Mouse (Mus musculus) midbrain, embryonic 14.5 days (tissue): Measurements from ENCODE around the gene Gm9844. TPM values are rescaled to one million over a fixed set of nuclear protein-coding genes. Genes with fewer than 3 reads are reported as not detected.
"Not testable (repeated sequence)": the region's sequence is repeated elsewhere in the genome, so short reads cannot be mapped to it uniquely, and the experiment has no call there.

Source experiments
- ATAC-seq: fragments of 200-750 bp; cut with Nextera tagmentation; 2 replicates; pipeline ENCODE4 v1.8.0; 2017; ENCODE audit warnings: moderate number of reproducible peaks, moderate library complexity; ENCODE audit not compliant: low FRiP score, low TSS enrichment
- DNase-seq: peaks from one replicate; pipeline ENCODE4 v3.0.0-alpha.2; 2015
- H3K27ac ChIP-seq: fragments of 300-500 bp; sonication (generic); replicated peaks from 2 replicates; pipeline ENCODE4 v1.5.1; 2014; ENCODE audit warnings: mild to moderate bottlenecking, low read depth, low read length, moderate library complexity
- H3K27me3 ChIP-seq: fragments of 300-500 bp; sonication (generic); 2 replicates; pipeline ENCODE4 v1.6.1; 2014; ENCODE audit warnings: low read length, control low read depth, mixed read lengths; ENCODE audit not compliant: control insufficient read depth, insufficient read depth
- H3K36me3 ChIP-seq: fragments of 300-500 bp; sonication (generic); 2 replicates; pipeline ENCODE4 v1.6.1; 2014; ENCODE audit warnings: low read length, control low read depth; ENCODE audit not compliant: control insufficient read depth, insufficient read depth
- H3K4me1 ChIP-seq: fragments of 300-500 bp; sonication (generic); 2 replicates; pipeline ENCODE4 v1.6.1; 2014; ENCODE audit warnings: mild to moderate bottlenecking, antibody characterized with exemption, low read length, control low read depth; ENCODE audit not compliant: control insufficient read depth, insufficient read depth
- H3K4me2 ChIP-seq: fragments of 300-500 bp; sonication (generic); 2 replicates; pipeline ENCODE4 v1.6.1; 2014; ENCODE audit warnings: mild to moderate bottlenecking, low read length, moderate library complexity
- H3K4me3 ChIP-seq: fragments of 300-500 bp; sonication (generic); replicated peaks from 2 replicates; pipeline ENCODE4 v1.5.1; 2014; ENCODE audit warnings: low read depth, low read length
- H3K9ac ChIP-seq: fragments of 300-500 bp; sonication (generic); replicated peaks from 2 replicates; pipeline ENCODE4 v1.6.1; 2014; ENCODE audit warnings: mild to moderate bottlenecking, low read length, moderate library complexity
- H3K9me3 ChIP-seq: fragments of 300-500 bp; sonication (generic); 2 replicates; pipeline ENCODE4 v1.6.1; 2016; ENCODE audit warnings: low read length, control low read depth, mixed read lengths; ENCODE audit not compliant: control insufficient read depth
- WGBS: fragments of 180-500 bp; shearing (Covaris S2); extraction: QIAGEN DNeasy Blood & Tissue Kit; methylation state at CpG from one replicate; pipeline ENCODE4 v1.1.7; 2014; 5-methylcytosine and 5-hydroxymethylcytosine counted together
- polyA plus RNA-seq: library from polyadenylated mRNA; unstranded; fragments of >200 nt; fragmentation: Nextera tagmentation; extraction: Ambion mirVana; gene quantifications from 2 replicates; pipeline ENCODE4 v1.2.1, GENCODE M21; 2014

Gm9844 gene
- polyA plus RNA-seq, 1 experiment from 2014 or later: 36.2 TPM

- H3K27ac ChIP-seq: no peak overlapping the region
- no peaks in the 10 kb centered on the region for H3K9me3 ChIP-seq
- DNase-seq (no peak), ATAC-seq (no peak)
- H3K4me2 ChIP-seq: no peak overlapping the region
- no peaks in the 10 kb centered on the region for H3K4me1 ChIP-seq
- WGBS: 83% methylated on average over 9 of the region's 9 CpGs
- no peak overlapping the region for H3K9ac ChIP-seq
- H3K4me3 ChIP-seq: no peak overlapping the region
- H3K27me3 ChIP-seq: no peaks in the 10 kb centered on the region
- H3K36me3 ChIP-seq: no peaks in the 10 kb centered on the region
These were observed 16.8 kb upstream of the Gm9844 start for GRCm38 (mm10) chr7:24845181-24845580.

DNA sequence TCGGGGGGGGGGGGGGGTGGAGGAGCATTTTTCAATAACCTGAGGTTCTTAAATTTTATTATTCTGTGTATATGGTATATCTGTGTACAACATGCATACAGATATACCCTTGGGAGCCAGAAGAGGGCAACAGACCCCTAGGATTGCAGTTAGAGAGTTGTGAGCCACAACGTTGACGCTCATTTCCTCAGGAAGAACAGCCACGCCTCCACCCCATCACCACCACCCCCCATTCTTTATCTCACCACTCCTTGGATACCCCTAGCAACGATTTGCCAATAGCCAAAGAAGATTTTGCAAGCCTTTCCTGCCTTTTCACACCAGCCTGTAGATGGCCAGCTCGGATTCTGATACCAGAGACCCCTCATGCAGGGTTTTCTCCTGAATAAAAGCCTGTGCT is 16.3 kb upstream of the Gm9844 start:
- DNase-seq (peak; percentile 35), ATAC-seq (no peak)
- Histone ChIP-seq H3K27me3 (no peaks in the 10 kb centered on the region), H3K36me3 (no peaks in the 10 kb centered on the region), H3K4me1 (no peaks in the 10 kb centered on the region), H3K4me2 (no peak overlapping the region), H3K9ac (no peak overlapping the region), H3K4me3 (no peak overlapping the region), H3K27ac (no peak overlapping the region), H3K9me3 (no peaks in the 10 kb centered on the region)
- 3% methylated on average over 6 of the region's 6 CpGs for WGBS

DNA sequence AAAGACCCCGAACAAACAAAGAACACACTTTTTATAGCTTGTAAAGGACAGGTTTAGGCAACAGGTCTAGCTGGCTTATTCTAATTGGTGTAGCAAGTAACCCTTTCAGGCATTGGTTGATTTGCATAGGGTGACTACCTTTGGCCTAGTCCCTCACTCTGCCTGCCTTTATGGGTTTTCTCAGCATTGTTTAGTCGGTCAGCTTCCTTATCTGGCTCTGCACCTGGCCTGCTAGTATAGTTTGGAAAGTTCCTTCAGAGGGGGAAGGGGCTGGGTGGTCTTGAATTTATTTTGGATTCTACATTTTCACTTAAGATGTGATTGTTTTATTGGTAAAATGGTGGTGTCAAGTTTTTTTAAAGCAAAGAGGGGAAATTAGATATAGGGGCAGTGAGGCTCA is 15.4 kb upstream of the Gm9844 start:
- H3K27ac ChIP-seq, H3K4me1 ChIP-seq, ATAC-seq, H3K27me3 ChIP-seq, H3K9me3 ChIP-seq, H3K36me3 ChIP-seq, H3K4me3 ChIP-seq, H3K9ac ChIP-seq, H3K4me2 ChIP-seq, DNase-seq: not testable (repeated sequence)
- WGBS: 56% methylated on average over 2 of the region's 2 CpGs

DNA sequence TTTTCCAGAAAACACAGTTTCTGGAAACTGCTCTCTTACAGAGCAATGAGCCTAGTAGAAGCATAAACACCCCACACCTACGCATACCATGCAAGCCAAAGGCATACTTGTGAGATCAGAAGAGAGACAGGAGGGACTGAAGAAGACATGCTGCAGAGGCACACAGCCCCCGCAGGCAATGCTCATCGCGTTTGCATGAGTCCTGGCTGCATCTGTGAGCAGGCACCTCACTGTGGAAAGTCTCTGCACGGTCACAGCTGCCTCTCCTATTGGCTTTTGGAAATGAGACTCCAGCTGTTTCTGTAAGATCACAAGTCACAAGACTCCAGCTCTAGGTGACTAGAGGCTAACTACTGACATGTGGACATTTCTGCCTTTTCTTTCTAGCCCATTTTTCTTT is 11.9 kb upstream of the Gm9844 start:
- Histone ChIP-seq H3K4me2 (no peak overlapping the region), H3K4me1 (no peaks in the 10 kb centered on the region), H3K27ac (no peak overlapping the region), H3K9me3 (no peaks in the 10 kb centered on the region), H3K36me3 (no peaks in the 10 kb centered on the region), H3K4me3 (no peak overlapping the region), H3K9ac (no peak overlapping the region), H3K27me3 (no peaks in the 10 kb centered on the region)
- DNase-seq: peak; percentile 24
- ATAC-seq: no peak
- 25% methylated on average over 5 of the region's 5 CpGs for WGBS

GRCm38 (mm10) chr7:24850899-24851303 is 11.1 kb upstream of the Gm9844 start:
- ATAC-seq: no peak

GRCm38 (mm10) chr7:24851596-24852325 is 10.3 kb upstream of the Gm9844 start:
- ATAC-seq: no peak
- Histone ChIP-seq H3K4me3 (no peak overlapping the region), H3K9me3 (no peaks in the 10 kb centered on the region), H3K27ac (no peak overlapping the region), H3K36me3 (no peaks in the 10 kb centered on the region), H3K4me1 (no peaks in the 10 kb centered on the region), H3K9ac (no peak overlapping the region), H3K4me2 (no peak overlapping the region), H3K27me3 (no peaks in the 10 kb centered on the region)
- 91% methylated on average over 5 of the region's 5 CpGs for WGBS
- DNase-seq: no peak

More at GRCm38 (mm10) chr7:24850899-24851303, 11.1 kb upstream of the Gm9844 start:
- no peaks in the 10 kb centered on the region for H3K9me3 ChIP-seq
- H3K9ac ChIP-seq: no peak overlapping the region
- no peak overlapping the region for H3K4me2 ChIP-seq
- H3K27ac ChIP-seq: no peak overlapping the region
- H3K4me3 ChIP-seq: no peak overlapping the region
- no peaks in the 10 kb centered on the region for H3K36me3 ChIP-seq
- WGBS: 41% methylated on average over 6 of the region's 6 CpGs
- DNase-seq: no peak
- H3K27me3 ChIP-seq: no peaks in the 10 kb centered on the region
- H3K4me1 ChIP-seq: no peaks in the 10 kb centered on the region

DNA sequence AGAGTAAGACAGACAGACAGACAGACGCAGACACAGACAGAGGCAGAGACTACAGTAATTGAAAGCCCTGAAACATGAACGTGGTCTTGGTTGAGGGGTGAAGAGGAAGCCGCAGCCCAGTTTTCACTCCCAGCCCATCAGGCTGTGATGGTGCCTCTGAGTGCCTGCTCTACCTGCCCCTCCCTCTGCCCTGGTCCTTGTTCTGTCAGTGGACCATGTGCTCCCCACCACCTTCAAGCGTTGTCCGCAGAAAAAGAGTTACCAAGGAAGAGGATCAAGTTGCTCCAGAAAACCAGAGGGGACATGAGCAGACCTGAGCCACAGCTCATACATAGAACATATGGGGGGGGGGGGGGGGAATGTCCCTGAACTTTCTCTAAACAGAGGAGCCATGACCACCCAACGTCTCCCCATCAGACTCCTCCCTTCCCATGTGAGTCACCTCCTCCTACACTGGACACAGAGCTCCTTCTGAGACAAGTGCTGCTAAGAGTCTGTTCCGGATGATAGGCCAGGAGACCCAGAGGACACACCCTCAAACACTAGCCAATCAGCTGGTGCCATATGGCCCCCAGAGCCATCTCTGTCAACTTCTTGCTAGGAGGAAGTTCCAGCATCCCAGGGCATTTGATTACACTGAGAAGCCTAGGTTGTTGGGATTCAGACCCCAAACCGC is 9.3 kb upstream of the Gm9844 start:
- no peaks in the 10 kb centered on the region for H3K9me3 ChIP-seq

GRCm38 (mm10) chr7:24853233-24853563 is 8.8 kb upstream of the Gm9844 start:
- Histone ChIP-seq H3K27me3 (no peaks in the 10 kb centered on the region), H3K4me2 (no peak overlapping the region), H3K36me3 (no peaks in the 10 kb centered on the region), H3K9me3 (no peaks in the 10 kb centered on the region), H3K27ac (no peak overlapping the region), H3K4me3 (no peak overlapping the region), H3K4me1 (no peaks in the 10 kb centered on the region), H3K9ac (no peak overlapping the region)
- no peak for ATAC-seq
- no peak for DNase-seq

More for the DNA sequence above, 9.3 kb upstream of the Gm9844 start:
- Histone ChIP-seq H3K27me3 (no peaks in the 10 kb centered on the region), H3K4me2 (no peak overlapping the region), H3K4me1 (no peaks in the 10 kb centered on the region), H3K4me3 (no peak overlapping the region), H3K36me3 (no peaks in the 10 kb centered on the region), H3K27ac (no peak overlapping the region), H3K9ac (no peak overlapping the region)
- ATAC-seq (no peak), DNase-seq (no peak)
- 79% methylated on average over 8 of the region's 8 CpGs for WGBS

- Histone ChIP-seq H3K27ac (no peak overlapping the region), H3K27me3 (no peaks in the 10 kb centered on the region), H3K4me2 (no peak overlapping the region), H3K36me3 (no peaks in the 10 kb centered on the region), H3K9ac (no peak overlapping the region), H3K4me3 (no peak overlapping the region), H3K9me3 (no peaks in the 10 kb centered on the region), H3K4me1 (no peaks in the 10 kb centered on the region)
- WGBS: 45% methylated on average over 7 of the region's 7 CpGs
- ATAC-seq (no peak), DNase-seq (no peak)
These were observed 8.3 kb upstream of the Gm9844 start for GRCm38 (mm10) chr7:24853695-24854094.
